ENCODE assay signal across 8 mouse cellular contexts in genomic region chr17:46029554-46030207, GRCm38 (mm10). TPM values are rescaled to one million over a fixed set of nuclear protein-coding genes. Genes with fewer than 3 reads are reported as not detected.
A peak's percentile ranks its signal among the peaks of the same experiment; 100 is the strongest.
DNase-seq lines count a peak whose midpoint lies in the region; ATAC-seq and TF ChIP-seq lines count a peak whose summit lies in the region.

No protein-coding gene starts in this region.

- H3K9me3 ChIP-seq in ES-E14 (ENCODE audit: control insufficient read depth, insufficient read depth, low read depth, low read length) = no peaks in the 10 kb centered on the region
- no peaks in the 10 kb centered on the region for H3K9me3 ChIP-seq in heart, embryonic 15.5 days (replicated peaks)
- H3K9me3 ChIP-seq in limb, embryonic 13.5 days = no peaks in the 10 kb centered on the region
- no peaks in the 10 kb centered on the region for H3K9me3 ChIP-seq in stomach, embryonic 14.5 days (ENCODE audit: control insufficient read depth, low read depth, low read length)

- H3K4me3 ChIP-seq in cerebellum, adult 2 months (replicated peaks; ENCODE audit: insufficient read depth, low read depth, low read length) = peak overlapping the region; percentile 83
- H3K4me3 ChIP-seq in ES-E14 (ENCODE audit: insufficient read depth in 1 of 2, low read depth in 1 of 2, low read length in 2 of 2, poor library complexity in 1 of 2, severe bottlenecking in 1 of 2) = peak overlapping the region; percentile 72 to 86
- peak overlapping the region; percentile 73 for H3K4me3 ChIP-seq in heart, embryonic 15.5 days
- H3K4me3 ChIP-seq in limb, embryonic 13.5 days = peak overlapping the region; percentile 92
- peak overlapping the region; percentile 95 for H3K4me3 ChIP-seq in stomach, embryonic 14.5 days (ENCODE audit: low read depth, low read length)

- TF ChIP-seq POLR2A in cerebellum, adult 2 months (IDR thresholded peaks at IDR 0.05; ENCODE audit: borderline replicate concordance, insufficient read depth, low read length) = no peak

- in situ Hi-C loops in ES-E14 (cut with MboI; ENCODE audit: low sequenced_read_pairs in 2 of 2, unreplicated experiment in 2 of 2) = loop anchor here in 1 of 2 experiments (5.0 kb wide), 1 partner anchor 297 kb away; the partner anchor contains the start of gene 1600014C23Rik

- no peaks in the 10 kb centered on the region for H3K27me3 ChIP-seq in cerebellum, adult 2 months (ENCODE audit: control insufficient read depth, insufficient read depth, low read length)
- no peaks in the 10 kb centered on the region for H3K27me3 ChIP-seq in heart, embryonic 15.5 days
- H3K27me3 ChIP-seq in limb, embryonic 13.5 days = no peaks in the 10 kb centered on the region
- H3K27me3 ChIP-seq in stomach, embryonic 14.5 days (ENCODE audit: control insufficient read depth, insufficient read depth, low read length) = no peaks in the 10 kb centered on the region

- peak overlapping the region; percentile 85 for H3K9ac ChIP-seq in ES-E14 (ENCODE audit: insufficient read depth, low read depth, low read length, poor library complexity, severe bottlenecking)
- peak overlapping the region; percentile 91 for H3K9ac ChIP-seq in heart, embryonic 15.5 days
- H3K9ac ChIP-seq in limb, embryonic 13.5 days = peak overlapping the region; percentile 99
- peak overlapping the region; percentile 99 for H3K9ac ChIP-seq in stomach, embryonic 14.5 days (replicated peaks; ENCODE audit: low read depth, low read length)

- ATAC-seq in cerebellum, adult (ENCODE audit: insufficient number of reproducible peaks, low FRiP score, low TSS enrichment) = no peak
- ATAC-seq in heart, embryonic 15.5 days (replicated peaks; ENCODE audit: insufficient number of reproducible peaks, insufficient read depth, low FRiP score, low read depth) = no peak
- ATAC-seq in limb, embryonic 13.5 days (ENCODE audit: low FRiP score, low read depth) = no peak
- ATAC-seq in stomach, embryonic 14.5 days (ENCODE audit: insufficient number of reproducible peaks, insufficient read depth, low FRiP score, low read depth) = no peak

- H3K4me1 ChIP-seq in cerebellum, adult 2 months (ENCODE audit: control insufficient read depth, insufficient read depth, low read length) = peaks cover 24% of the 10 kb centered on the region
- H3K4me1 ChIP-seq in ES-E14 (ENCODE audit: control insufficient read depth in 2 of 2, insufficient read depth in 2 of 2, low read length in 2 of 2, poor library complexity in 1 of 2) = peaks cover 9 to 26% of the 10 kb centered on the region in 2 experiments; a peak in 3 of 4 replicates
- peaks cover 62% of the 10 kb centered on the region for H3K4me1 ChIP-seq in heart, embryonic 15.5 days (replicated peaks)
- H3K4me1 ChIP-seq in limb, embryonic 13.5 days = peaks cover 59% of the 10 kb centered on the region
- peaks cover 51% of the 10 kb centered on the region for H3K4me1 ChIP-seq in stomach, embryonic 14.5 days (ENCODE audit: control insufficient read depth, insufficient read depth, low read length)

- peak overlapping the region; percentile 76 for H3K27ac ChIP-seq in cerebellum, adult 2 months (ENCODE audit: insufficient read depth, low read length)
- H3K27ac ChIP-seq in ES-E14 (ENCODE audit: insufficient read depth, low read depth, low read length, poor library complexity, severe bottlenecking) = no peak overlapping the region
- peak overlapping the region; percentile 97 for H3K27ac ChIP-seq in heart, embryonic 15.5 days
- peak overlapping the region; percentile 98 for H3K27ac ChIP-seq in limb, embryonic 13.5 days
- H3K27ac ChIP-seq in stomach, embryonic 14.5 days (ENCODE audit: low read length) = peak overlapping the region; percentile 99

- peaks cover 8% of the 10 kb centered on the region; the same call in 1 of the 2 replicates for H3K36me3 ChIP-seq in ES-E14 (ENCODE audit: control insufficient read depth, insufficient read depth, low read length, poor library complexity, severe bottlenecking)
- peaks cover 10% of the 10 kb centered on the region for H3K36me3 ChIP-seq in heart, embryonic 15.5 days
- H3K36me3 ChIP-seq in limb, embryonic 13.5 days = peaks cover 20% of the 10 kb centered on the region
- H3K36me3 ChIP-seq in stomach, embryonic 14.5 days (ENCODE audit: control insufficient read depth, insufficient read depth, low read length) = peaks cover 20% of the 10 kb centered on the region

- H3K4me2 ChIP-seq in heart, embryonic 15.5 days = peak overlapping the region; percentile 90
- H3K4me2 ChIP-seq in limb, embryonic 13.5 days (replicated peaks) = peak overlapping the region; percentile 92
- H3K4me2 ChIP-seq in stomach, embryonic 14.5 days (replicated peaks; ENCODE audit: low read depth, low read length) = peak overlapping the region; percentile 83

- WGBS in cerebellum, adult 2 months = 19% methylated on average over 7 of the region's 7 CpGs
- 10% methylated on average over 7 of the region's 7 CpGs for whole genome bisulfite sequencing in heart, embryonic 15.5 days
- 16% methylated on average over 6 of the region's 7 CpGs for WGBS in limb, embryonic 13.5 days
- 12% methylated on average over 7 of the region's 7 CpGs for WGBS in stomach, embryonic 14.5 days

- no peak for TF ChIP-seq CTCF in cerebellum, adult 2 months (IDR thresholded peaks at IDR 0.05; ENCODE audit: borderline replicate concordance, insufficient read depth, low read depth, low read length)

- no peak for DNase-seq in cerebellum, adult 2 months
- no peak for DNase-seq in ES-E14 (ENCODE audit: low read depth, low spot score)
- no peak for DNase-seq in right cerebral cortex, postnatal 25 days
- no peak for DNase-seq in spleen, postnatal 4 days (ENCODE audit: low spot score in 2 of 2)

TF ChIP-seq in ES-E14, 5 proteins besides CTCF, POLR2A, EP300 and RAD21:
- TF ChIP-seq MAFK (IDR thresholded peaks at IDR 0.05; ENCODE audit: insufficient read depth, low read depth, low read length) (no peak), ZNF384 (IDR thresholded peaks at IDR 0.05; ENCODE audit: low read depth, low read length) (0 out of 2 replicates have a peak, but pooled peaks have one; percentile 14)

RNA-seq across cellular contexts. Expression of gene Vegfa, which starts 2.5 kb away (rescaled TPM):
- polyA plus RNA-seq in cerebellum, adult 2 months (2012; rRNA removed) = 195 and 196 TPM in 2 replicates
- 53.0 and 112 TPM in 2 replicates for total RNA-seq in ES-E14 (2012; rRNA removed)
- polyA plus RNA-seq in heart, embryonic 15.5 days (2015; fragmentation: Nextera tagmentation; extraction: Ambion mirVana) = 6.0 and 7.4 TPM in 2 replicates
- 4.3 and 4.6 TPM in 2 replicates for polyA plus RNA-seq in limb, embryonic 13.5 days (2015; fragmentation: Nextera tagmentation; extraction: Ambion mirVana)
- 6.8 and 8.1 TPM in 2 replicates for polyA plus RNA-seq in stomach, embryonic 14.5 days (2014; fragmentation: Nextera tagmentation; extraction: Ambion mirVana)

Comparison
In these comparisons a context has a peak if more than half of its experiments do, and no peak if none do; other contexts are left out.
1. RNA of gene Vegfa, which starts 2.5 kb away (polyA plus RNA-seq): 195 to 196 TPM in cerebellum, adult 2 months; 6.8 to 8.1 TPM in stomach, embryonic 14.5 days, 6.0 to 7.4 TPM in heart, embryonic 15.5 days and 4.3 to 4.6 TPM in limb, embryonic 13.5 days; every median in the first group is over 10 times any median in the second.
2. Peak in every context shown above with its lines, with median percentiles within 50 percentile points of each other: H3K4me3 ChIP-seq, H3K9ac ChIP-seq and H3K4me2 ChIP-seq.